Mouse (Mus musculus) ES-E14 (cell line): ENCODE measurements around the gene Psen1. TPM values are rescaled to one million over a fixed set of nuclear protein-coding genes. Genes with fewer than 3 reads are reported as not detected.

ENCODE experiments used
- DNase-seq: peaks from one replicate; pipeline ENCODE4 v3.0.0-alpha.2; 2013; ENCODE audit warnings: low read depth, low spot score
- H3K27ac ChIP-seq: 2 replicates; pipeline ENCODE4 v1.5.1; 2012; ENCODE audit warnings: low read depth, mild to moderate bottlenecking, low read length, moderate library complexity, mixed read lengths; ENCODE audit not compliant: poor library complexity, insufficient read depth, severe bottlenecking
- H3K36me3 ChIP-seq: 2 replicates; pipeline ENCODE4 v1.6.1; 2012; ENCODE audit warnings: mild to moderate bottlenecking, low read length, moderate library complexity, mixed read lengths; ENCODE audit not compliant: control insufficient read depth, poor library complexity, insufficient read depth, severe bottlenecking
- H3K4me1 ChIP-seq, 2 experiments: fragments of 150-350 bp in 1 of 2; sonication (generic) in 1 of 2; 2 replicates each; pipeline ENCODE4 v1.6.1; 2012; ENCODE audit warnings: low read length in 2 of 2, mild to moderate bottlenecking in 1 of 2, mixed read lengths in 1 of 2; ENCODE audit not compliant: control insufficient read depth in 2 of 2, insufficient read depth in 2 of 2, poor library complexity in 1 of 2
- H3K4me3 ChIP-seq, 2 experiments: fragments of 150-350 bp in 1 of 2; sonication (generic) in 1 of 2; 2 replicates each; pipeline ENCODE4 v1.5.1; 2012; ENCODE audit warnings: low read length in 2 of 2, low read depth in 1 of 2, mild to moderate bottlenecking in 1 of 2, mixed read lengths in 1 of 2; ENCODE audit not compliant: insufficient read depth in 1 of 2, poor library complexity in 1 of 2, severe bottlenecking in 1 of 2
- H3K9ac ChIP-seq: 2 replicates; pipeline ENCODE4 v1.6.1; 2012; ENCODE audit warnings: low read depth, mild to moderate bottlenecking, low read length, mixed read lengths; ENCODE audit not compliant: poor library complexity, insufficient read depth, severe bottlenecking
- H3K9me3 ChIP-seq: fragments of 150-350 bp; sonication (generic); 2 replicates; pipeline ENCODE4 v1.6.1; 2012; ENCODE audit warnings: low read depth, mild to moderate bottlenecking, low read length; ENCODE audit not compliant: control insufficient read depth, insufficient read depth
- CHD2 ChIP-seq: IDR thresholded peaks from 2 replicates; pipeline ENCODE4 v1.6.1; 2014; ENCODE audit warnings: mild to moderate bottlenecking, low read depth, low read length, inconsistent platforms
- HCFC1 ChIP-seq: IDR thresholded peaks from 2 replicates; pipeline ENCODE4 v1.6.1; 2012; ENCODE audit warnings: low read length, inconsistent platforms, borderline replicate concordance; ENCODE audit not compliant: insufficient read depth
- MAFK ChIP-seq: IDR thresholded peaks from 2 replicates; pipeline ENCODE4 v1.6.1; 2014; ENCODE audit warnings: mild to moderate bottlenecking, low read depth, low read length, inconsistent platforms; ENCODE audit not compliant: insufficient read depth
- ZC3H11A ChIP-seq: IDR thresholded peaks from 2 replicates; pipeline ENCODE4 v1.6.1; 2012; ENCODE audit warnings: low read depth, mild to moderate bottlenecking, inconsistent platforms, low read length, borderline replicate concordance
- ZNF384 ChIP-seq: IDR thresholded peaks from 2 replicates; pipeline ENCODE4 v1.6.1; 2012; ENCODE audit warnings: low read depth, low read length, inconsistent platforms
- in situ Hi-C, 2 experiments: fragments of 600-800 bp; cut with MboI; formaldehyde crosslinking; loops; one replicate each; pipeline ENCODE4 v1.15.1; 2025; ENCODE audit warnings: low sequenced_read_pairs in 2 of 2, inconsistent platforms in 1 of 2; ENCODE audit not compliant: unreplicated experiment in 2 of 2
- total RNA-seq: library from RNA; depleted of rRNA; stranded (reverse); fragments of 300-350 nt; gene quantifications from 2 replicates; pipeline ENCODE4 v1.2.3, GENCODE M21; 2012

The Psen1 gene
- total RNA-seq, 1 experiment, result 74.2 TPM

DNA sequence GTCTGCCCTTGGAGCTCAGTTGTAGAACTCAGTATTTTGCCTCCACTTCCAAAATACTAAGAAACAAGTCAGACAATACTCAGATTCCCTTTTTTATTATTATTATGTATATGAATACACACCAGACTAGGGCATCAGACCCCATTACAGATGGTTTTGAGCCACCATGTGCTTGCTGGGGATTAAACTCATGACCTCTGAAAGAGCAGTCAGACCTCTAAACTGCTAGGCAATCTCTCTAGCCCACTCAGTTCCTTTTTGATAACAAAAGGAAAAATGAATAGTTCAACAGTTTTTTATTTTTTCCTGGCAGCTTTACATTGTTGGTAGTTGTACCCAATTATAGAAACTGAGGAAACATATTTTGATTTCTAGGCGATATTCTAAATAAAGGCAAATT, 2.5 kb upstream of the Psen1 start:
- TF ChIP-seq HCFC1, result no peak
- no peak for TF ChIP-seq MAFK
- no peak for TF ChIP-seq CHD2
- TF ChIP-seq ZC3H11A, result no peak
- DNase-seq, result no peak
- no peak overlapping the region for H3K4me3 ChIP-seq
- peaks cover 0 to 2% of the 10 kb centered on the region in 2 experiments; a peak in 1 of 4 replicates for H3K4me1 ChIP-seq
- H3K27ac ChIP-seq, result no peak overlapping the region
- in situ Hi-C loops, result no loop called here
- peaks cover 9% of the 10 kb centered on the region for H3K36me3 ChIP-seq
- H3K9me3 ChIP-seq, result no peaks in the 10 kb centered on the region
- H3K9ac ChIP-seq, result no peak overlapping the region

GRCm38 (mm10) chr12:83686575-83687350, 1.2 kb upstream of the Psen1 start:
- H3K9me3 ChIP-seq, result no peaks in the 10 kb centered on the region
- in situ Hi-C loops, result no loop called here
- H3K27ac ChIP-seq, result no peak overlapping the region
- H3K36me3 ChIP-seq, result peaks cover 4% of the 10 kb centered on the region
- H3K4me3 ChIP-seq, result no peak overlapping the region
- no peak overlapping the region for H3K9ac ChIP-seq
- DNase-seq, result no peak
- peaks cover 0 to 2% of the 10 kb centered on the region in 2 experiments; a peak in 1 of 4 replicates for H3K4me1 ChIP-seq
- no peak for TF ChIP-seq MAFK
- TF ChIP-seq CHD2, result no peak
- TF ChIP-seq ZC3H11A, result no peak
- TF ChIP-seq ZNF384, result no peak
- no peak for TF ChIP-seq HCFC1

DNA sequence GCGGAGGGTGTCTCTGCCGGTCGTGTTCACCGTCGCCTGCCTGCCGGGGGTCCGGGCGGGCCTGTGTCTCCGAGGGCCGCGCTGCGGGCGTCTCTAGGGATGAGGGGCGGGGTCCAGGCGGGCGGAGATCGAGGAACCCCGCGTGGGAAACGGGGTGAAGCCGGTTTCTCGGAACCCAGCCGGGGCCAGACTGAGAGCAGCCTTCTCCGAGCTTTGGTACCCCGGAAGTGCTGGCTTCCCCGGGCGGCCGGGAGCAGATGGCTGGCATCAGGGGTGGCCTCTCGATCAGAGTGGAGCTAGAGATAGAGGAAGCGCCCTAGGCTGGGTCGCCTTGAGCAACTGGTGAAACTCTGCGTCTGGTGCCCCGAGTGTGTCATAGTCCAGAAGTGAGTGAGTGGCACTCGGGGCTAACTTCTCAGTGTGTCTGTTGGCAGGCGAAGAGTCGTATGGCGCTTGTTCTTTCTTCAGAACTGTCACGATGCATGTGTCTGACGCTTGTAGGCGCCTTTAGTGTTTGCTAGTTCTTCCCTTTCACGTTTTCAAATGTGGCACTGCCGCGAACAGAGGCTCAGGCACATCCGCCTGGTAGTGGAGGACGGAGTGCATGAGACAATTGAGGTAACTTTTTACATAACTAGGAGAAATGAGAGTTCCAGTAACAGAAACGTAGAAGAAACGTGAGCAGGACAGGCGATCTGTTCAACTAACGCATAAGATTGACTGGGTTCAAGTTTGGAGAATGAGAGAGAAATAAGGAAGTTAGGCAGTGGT, 549 bp downstream of the Psen1 start:
- H3K4me1 ChIP-seq, result peaks cover 0 to 4% of the 10 kb centered on the region in 2 experiments; a peak in 1 of 4 replicates
- TF ChIP-seq ZC3H11A (no peak), MAFK (no peak), CHD2 (no peak), HCFC1 (no peak)
- peak overlapping the region; percentile 88 to 90 for H3K4me3 ChIP-seq
- peak; percentile 40 for DNase-seq
- in situ Hi-C loops, result no loop called here
- H3K36me3 ChIP-seq, result peaks cover 2% of the 10 kb centered on the region
- H3K27ac ChIP-seq, result peak overlapping the region; percentile 63
- H3K9me3 ChIP-seq, result no peaks in the 10 kb centered on the region
- peak overlapping the region; percentile 88 for H3K9ac ChIP-seq

DNA sequence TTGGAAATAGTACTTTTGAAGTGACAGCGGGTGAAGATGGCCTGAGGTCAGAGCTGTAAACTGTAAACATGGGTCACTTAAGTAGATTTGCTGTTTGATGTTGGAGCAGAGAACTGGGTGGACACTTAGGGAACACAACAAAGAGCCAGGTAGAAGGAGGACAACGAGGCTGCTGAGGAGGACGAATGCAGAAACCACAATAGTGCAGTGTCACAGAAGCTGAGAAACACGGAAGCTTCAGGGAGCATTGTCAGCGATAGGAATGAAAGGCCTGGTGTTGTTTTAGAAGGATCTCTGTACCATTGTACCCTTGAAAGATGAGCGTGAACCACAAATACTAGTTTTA, 1.1 kb downstream of the Psen1 start:
- Histone ChIP-seq H3K9me3 (no peaks in the 10 kb centered on the region), H3K4me1 (peaks cover 0 to 4% of the 10 kb centered on the region in 2 experiments; a peak in 1 of 4 replicates), H3K36me3 (no peaks in the 10 kb centered on the region; the same call in 1 of the 2 replicates), H3K4me3 (peak overlapping the region; percentile 88 to 90), H3K27ac (no peak overlapping the region), H3K9ac (no peak overlapping the region; the same call in 1 of the 2 replicates)
- no peak for TF ChIP-seq MAFK
- TF ChIP-seq ZNF384, result no peak
- no peak for TF ChIP-seq ZC3H11A
- no peak for TF ChIP-seq CHD2
- TF ChIP-seq HCFC1, result no peak
- in situ Hi-C loops, result no loop called here
- DNase-seq, result no peak

- H3K9me3 ChIP-seq, result no peaks in the 10 kb centered on the region
- TF ChIP-seq ZC3H11A (no peak), CHD2 (no peak), ZNF384 (no peak), MAFK (no peak), HCFC1 (no peak)
Measured at GRCm38 (mm10) chr12:83694011-83694410, 6.1 kb downstream of the Psen1 start.

More at GRCm38 (mm10) chr12:83694011-83694410, 6.1 kb downstream of the Psen1 start:
- Histone ChIP-seq H3K4me1 (peaks cover 0 to 8% of the 10 kb centered on the region in 2 experiments; a peak in 1 of 4 replicates), H3K36me3 (no peaks in the 10 kb centered on the region; the same call in 1 of the 2 replicates), H3K27ac (no peak overlapping the region), H3K4me3 (no peak overlapping the region), H3K9ac (no peak overlapping the region)
- DNase-seq, result no peak
- in situ Hi-C loops, result no loop called here
